Mouse (Mus musculus): Measurements from ENCODE around the gene Sept4. TPM values are rescaled to one million over a fixed set of nuclear protein-coding genes. Genes with fewer than 3 reads are reported as not detected.

The Sept4 gene
- polyA plus RNA-seq, 1 experiment from 2014 or later = 11.6 TPM

DNA sequence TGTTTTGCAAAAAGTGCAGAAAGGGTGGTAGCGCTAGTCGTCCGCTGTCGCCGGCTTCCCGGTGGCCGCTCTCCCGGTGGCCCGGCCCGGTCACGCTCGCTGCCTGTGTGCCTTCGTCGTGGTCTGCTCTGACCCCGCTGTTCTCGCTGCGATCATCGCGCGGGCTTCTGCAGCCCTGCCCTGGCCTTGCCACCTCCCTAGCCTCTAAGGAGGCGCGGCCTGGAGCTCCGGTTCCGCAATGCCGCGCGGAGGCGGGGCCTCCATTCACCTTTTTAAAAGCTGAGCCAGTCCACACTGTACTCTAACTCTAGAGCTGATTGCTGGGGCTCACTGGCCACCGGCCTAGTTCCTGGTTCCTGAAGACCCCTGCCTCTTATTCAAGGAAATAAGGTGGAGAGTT is 70.5 kb downstream of the Sept4 start:
- H3K4me2 ChIP-seq = peak overlapping the region; percentile 92
- no peaks in the 10 kb centered on the region for H3K36me3 ChIP-seq (replicated peaks)
- WGBS (ENCODE audit: insufficient replicate concordance) = 1% methylated on average over 29 of the region's 29 CpGs
- peaks cover 12% of the 10 kb centered on the region for H3K4me1 ChIP-seq (replicated peaks)
- H3K9ac ChIP-seq = peak overlapping the region; percentile 70
- peak overlapping the region; percentile 29; the same call in 1 of the 2 replicates for H3K27ac ChIP-seq (replicated peaks)
- no peaks in the 10 kb centered on the region for H3K9me3 ChIP-seq (replicated peaks)
- no peaks in the 10 kb centered on the region for H3K27me3 ChIP-seq
- ATAC-seq (ENCODE audit: insufficient read depth) = peak; percentile 91
- H3K4me3 ChIP-seq (replicated peaks) = peak overlapping the region; percentile 57

Other genes with a start within 250 kb of the Sept4 start
- 1.7 and 2.0 TPM in 2 replicates for gene Ppm1e, start 209.9 kb upstream of the Sept4 start, polyA plus RNA-seq (2015; fragmentation: Nextera tagmentation; extraction: Ambion mirVana)
- gene Rad51c, start 163.9 kb upstream of the Sept4 start, polyA plus RNA-seq (2015; fragmentation: Nextera tagmentation; extraction: Ambion mirVana) = 4.1 and 4.3 TPM in 2 replicates
- gene Tex14, start 163.8 kb upstream of the Sept4 start, polyA plus RNA-seq (2015; fragmentation: Nextera tagmentation; extraction: Ambion mirVana) = 0.05 TPM in 2 replicates
- gene Gm11492, start 2.2 kb upstream of the Sept4 start, polyA plus RNA-seq (2015; fragmentation: Nextera tagmentation; extraction: Ambion mirVana) = not detected in 2 replicates
- 9.7 and 11.0 TPM in 2 replicates for gene Mtmr4, start 23.3 kb downstream of the Sept4 start, polyA plus RNA-seq (2015; fragmentation: Nextera tagmentation; extraction: Ambion mirVana)
- gene Hsf5, start 48.3 kb downstream of the Sept4 start, polyA plus RNA-seq (2015; fragmentation: Nextera tagmentation; extraction: Ambion mirVana) = not detected in 2 replicates
- gene Rnf43, start 93.8 kb downstream of the Sept4 start, polyA plus RNA-seq (2015; fragmentation: Nextera tagmentation; extraction: Ambion mirVana) = 5.0 and 5.6 TPM in 2 replicates
- 177 and 195 TPM in 2 replicates for gene Supt4a, start 168.6 kb downstream of the Sept4 start, polyA plus RNA-seq (2015; fragmentation: Nextera tagmentation; extraction: Ambion mirVana)
- gene Tspoap1, start 191.6 kb downstream of the Sept4 start, polyA plus RNA-seq (2015; fragmentation: Nextera tagmentation; extraction: Ambion mirVana) = 3.3 and 3.5 TPM in 2 replicates
- 448 and 474 TPM in 2 replicates for gene Mpo, start 224.7 kb downstream of the Sept4 start, polyA plus RNA-seq (2015; fragmentation: Nextera tagmentation; extraction: Ambion mirVana)

Data from liver, embryonic 15.5 days (tissue).